Mouse (Mus musculus): Measurements from ENCODE around the gene Sorl1. TPM values are rescaled to one million over a fixed set of nuclear protein-coding genes. Genes with fewer than 3 reads are reported as not detected.

Gene Sorl1
- total and polyA plus RNA-seq, 3 experiments: 2.5 to 12.3 (median 6.3) TPM

DNA sequence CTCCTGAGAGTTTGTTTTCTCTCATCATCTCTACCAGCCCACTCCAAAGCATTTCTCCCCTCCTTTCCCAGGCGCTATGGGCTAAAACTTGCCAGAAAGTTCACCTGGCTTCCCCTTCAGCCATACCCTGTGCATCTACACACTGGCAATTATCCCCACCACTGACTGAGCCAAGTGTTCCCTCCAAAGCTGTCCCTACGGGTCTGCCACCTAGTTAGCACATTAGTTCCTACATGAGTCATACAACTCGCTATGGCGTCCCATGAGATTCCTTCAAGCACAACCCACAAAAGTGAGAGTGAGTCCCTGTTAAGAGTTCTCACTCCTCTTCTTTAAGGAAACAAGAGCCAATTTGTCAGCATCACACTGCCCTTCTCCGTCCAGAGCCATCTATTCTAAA, 54.6 kb downstream of the Sorl1 start:
- in situ Hi-C loops (cut with MboI; ENCODE audit: low pct_ligation_motif_present, low pct_unique_long_range_greater_than_20kb, low sequenced_read_pairs): no loop called here

DNA sequence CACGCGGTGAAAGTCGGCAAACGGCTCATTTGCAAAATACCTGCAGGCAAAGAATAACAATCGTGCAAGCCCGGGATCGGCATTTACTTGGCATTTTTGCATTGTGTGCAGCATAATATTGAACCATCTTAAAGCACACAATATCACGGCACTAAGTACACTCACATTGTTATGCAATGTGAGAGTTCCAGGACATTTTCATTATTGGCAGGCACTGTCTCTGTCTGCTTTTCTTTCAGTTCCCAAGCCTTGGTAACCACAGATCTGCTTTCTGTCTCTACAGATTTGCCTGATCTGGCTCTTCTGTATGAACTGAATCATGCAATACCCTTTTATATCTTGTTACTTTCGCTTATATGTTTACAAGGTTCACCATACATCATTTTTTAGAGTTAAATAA, 56.1 kb downstream of the Sorl1 start:
- dilution Hi-C loops (cut with MboI; ENCODE audit: extremely low pct_ligation_motif_present, extremely low pct_unique_long_range_greater_than_20kb, low sequenced_read_pairs) (no loop called here), in situ Hi-C loops (cut with MboI; ENCODE audit: low pct_ligation_motif_present, low pct_unique_long_range_greater_than_20kb, low sequenced_read_pairs) (no loop called here)
- DNase-seq (ENCODE audit: extremely low read depth): no peak
- TF ChIP-seq IRF4 (IDR thresholded peaks at IDR 0.05; ENCODE audit: low read depth, low read length): no peak
- no peak for TF ChIP-seq NELFE (IDR thresholded peaks at IDR 0.05; ENCODE audit: low read depth, low read length)
- TF ChIP-seq ZC3H11A (IDR thresholded peaks at IDR 0.05; ENCODE audit: low read depth, low read length): no peak
- Histone ChIP-seq H3K9me3 (replicated peaks; ENCODE audit: low read length) (no peaks in the 10 kb centered on the region), H3K27ac (ENCODE audit: insufficient read depth, low read depth) (no peak overlapping the region), H3K4me3 (replicated peaks in 1 of 3; ENCODE audit: low read depth in 2 of 3, low read length in 2 of 3, poor library complexity in 1 of 3) (no peak overlapping the region), H3K79me2 (replicated peaks; ENCODE audit: control insufficient read depth, extremely low read depth, insufficient read depth, poor library complexity, severe bottlenecking) (no peaks in the 10 kb centered on the region), H3K4me2 (ENCODE audit: insufficient read depth, low read depth, poor library complexity, severe bottlenecking) (no peak overlapping the region), H3K36me3 (replicated peaks in 1 of 2; ENCODE audit: control insufficient read depth in 1 of 2, insufficient read depth in 1 of 2, low read length in 1 of 2) (peaks cover 0 to 33% of the 10 kb centered on the region in 2 experiments), H3K9ac (ENCODE audit: insufficient read depth, low read depth) (no peak overlapping the region), H3K4me1 (ENCODE audit: control insufficient read depth in 1 of 2, insufficient read depth in 2 of 2) (peaks cover 0 to 9% of the 10 kb centered on the region in 2 experiments; a peak in 1 of 4 replicates), H3K27me3 (replicated peaks) (no peaks in the 10 kb centered on the region)

More for the DNA sequence above, 54.6 kb downstream of the Sorl1 start:
- peak; percentile 45 for DNase-seq (ENCODE audit: extremely low read depth)
- Histone ChIP-seq H3K4me3 (replicated peaks in 1 of 3; ENCODE audit: low read depth in 2 of 3, low read length in 2 of 3, poor library complexity in 1 of 3) (no peak overlapping the region), H3K4me1 (ENCODE audit: control insufficient read depth in 1 of 2, insufficient read depth in 2 of 2) (peaks cover 0 to 9% of the 10 kb centered on the region in 2 experiments; a peak in 1 of 4 replicates), H3K79me2 (replicated peaks; ENCODE audit: control insufficient read depth, extremely low read depth, insufficient read depth, poor library complexity, severe bottlenecking) (no peaks in the 10 kb centered on the region), H3K27ac (ENCODE audit: insufficient read depth, low read depth) (no peak overlapping the region), H3K27me3 (replicated peaks) (no peaks in the 10 kb centered on the region), H3K36me3 (replicated peaks in 1 of 2; ENCODE audit: control insufficient read depth in 1 of 2, insufficient read depth in 1 of 2, low read length in 1 of 2) (peaks cover 0 to 27% of the 10 kb centered on the region in 2 experiments), H3K9ac (ENCODE audit: insufficient read depth, low read depth) (no peak overlapping the region), H3K9me3 (replicated peaks; ENCODE audit: low read length) (no peaks in the 10 kb centered on the region), H3K4me2 (ENCODE audit: insufficient read depth, low read depth, poor library complexity, severe bottlenecking) (no peak overlapping the region)
- TF ChIP-seq JUN (IDR thresholded peaks at IDR 0.05; ENCODE audit: insufficient read depth, low read depth, low read length): peak; percentile 54
- TF ChIP-seq JUND (conservative IDR thresholded peaks at IDR 0.05; ENCODE audit: low read depth, low read length): peak; percentile 79
- TF ChIP-seq RCOR1 (conservative IDR thresholded peaks at IDR 0.05; ENCODE audit: low read depth, low read length): no peak
- no peak for TF ChIP-seq CHD2 (IDR thresholded peaks at IDR 0.05; ENCODE audit: low read length)
- no peak for TF ChIP-seq ZMIZ1 (IDR thresholded peaks at IDR 0.05; ENCODE audit: low read depth, low read length)
- TF ChIP-seq IRF4 (IDR thresholded peaks at IDR 0.05; ENCODE audit: low read depth, low read length): no peak
- peak; percentile 22; the same call in 1 of the 2 replicates for TF ChIP-seq HCFC1 (IDR thresholded peaks at IDR 0.05; ENCODE audit: low read depth, low read length)
- TF ChIP-seq ETS1 (conservative IDR thresholded peaks at IDR 0.05; ENCODE audit: low read depth, low read length): no peak
- TF ChIP-seq SIN3A (IDR thresholded peaks at IDR 0.05; ENCODE audit: low read length): no peak
- TF ChIP-seq NELFE (IDR thresholded peaks at IDR 0.05; ENCODE audit: low read depth, low read length): no peak
- no peak for TF ChIP-seq USF2 (conservative IDR thresholded peaks at IDR 0.05; ENCODE audit: low read depth, low read length)
- TF ChIP-seq CHD1 (IDR thresholded peaks at IDR 0.05; ENCODE audit: low read depth, low read length): no peak
- dilution Hi-C loops (cut with MboI; ENCODE audit: extremely low pct_ligation_motif_present, extremely low pct_unique_long_range_greater_than_20kb, low sequenced_read_pairs): no loop called here

DNA sequence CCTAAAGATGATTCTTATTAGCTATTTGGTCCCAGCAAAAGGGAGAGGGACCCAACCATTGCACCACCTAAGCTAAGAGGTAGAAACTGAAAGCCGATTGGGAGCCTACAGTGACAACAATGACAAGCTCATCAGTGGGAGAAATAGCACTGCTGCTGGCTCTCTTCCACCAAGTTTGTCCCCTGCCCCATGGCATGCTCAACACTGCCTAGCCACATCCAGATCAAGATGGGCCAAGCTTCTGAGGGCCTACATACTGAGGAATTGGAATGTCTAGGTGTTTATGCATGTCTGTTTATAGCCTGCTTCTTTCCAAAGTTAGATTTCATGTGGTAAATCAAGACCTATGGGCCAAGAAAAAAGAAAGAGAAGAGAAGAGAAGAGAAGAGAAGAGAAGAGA, 58.3 kb downstream of the Sorl1 start:
- Histone ChIP-seq H3K9me3 (replicated peaks; ENCODE audit: low read length) (no peaks in the 10 kb centered on the region), H3K79me2 (replicated peaks; ENCODE audit: control insufficient read depth, extremely low read depth, insufficient read depth, poor library complexity, severe bottlenecking) (no peaks in the 10 kb centered on the region), H3K4me3 (replicated peaks in 1 of 3; ENCODE audit: low read depth in 2 of 3, low read length in 2 of 3, poor library complexity in 1 of 3) (no peak overlapping the region), H3K9ac (ENCODE audit: insufficient read depth, low read depth) (no peak overlapping the region), H3K36me3 (replicated peaks in 1 of 2; ENCODE audit: control insufficient read depth in 1 of 2, insufficient read depth in 1 of 2, low read length in 1 of 2) (peaks cover 0 to 34% of the 10 kb centered on the region in 2 experiments), H3K27ac (ENCODE audit: insufficient read depth, low read depth) (no peak overlapping the region), H3K27me3 (replicated peaks) (no peaks in the 10 kb centered on the region), H3K4me2 (ENCODE audit: insufficient read depth, low read depth, poor library complexity, severe bottlenecking) (no peak overlapping the region), H3K4me1 (ENCODE audit: control insufficient read depth in 1 of 2, insufficient read depth in 2 of 2) (peaks cover 0 to 9% of the 10 kb centered on the region in 2 experiments; a peak in 1 of 4 replicates)
- TF ChIP-seq PAX5 (IDR thresholded peaks at IDR 0.05; ENCODE audit: low read length) (no peak), KAT2A (IDR thresholded peaks at IDR 0.05; ENCODE audit: insufficient replicate concordance, low read length) (no peak), CHD1 (IDR thresholded peaks at IDR 0.05; ENCODE audit: low read depth, low read length) (no peak), MEF2A (IDR thresholded peaks at IDR 0.05; ENCODE audit: borderline replicate concordance, low read depth, low read length) (no peak)
- dilution Hi-C loops (cut with MboI; ENCODE audit: extremely low pct_ligation_motif_present, extremely low pct_unique_long_range_greater_than_20kb, low sequenced_read_pairs) (no loop called here), in situ Hi-C loops (cut with MboI; ENCODE audit: low pct_ligation_motif_present, low pct_unique_long_range_greater_than_20kb, low sequenced_read_pairs) (no loop called here)
- DNase-seq (ENCODE audit: extremely low read depth): no peak

Measured in CH12.LX (cell line).